Mouse (Mus musculus) natural killer cell, adult 2 months (primary cell): ENCODE data around the gene Sult2b1.

Source experiments
- DNase-seq, 2 experiments: peaks; one replicate each; pipeline ENCODE4 v3.0.0; 2022; ENCODE audit warnings: low spot score in 2 of 2

The Sult2b1 gene

DNA sequence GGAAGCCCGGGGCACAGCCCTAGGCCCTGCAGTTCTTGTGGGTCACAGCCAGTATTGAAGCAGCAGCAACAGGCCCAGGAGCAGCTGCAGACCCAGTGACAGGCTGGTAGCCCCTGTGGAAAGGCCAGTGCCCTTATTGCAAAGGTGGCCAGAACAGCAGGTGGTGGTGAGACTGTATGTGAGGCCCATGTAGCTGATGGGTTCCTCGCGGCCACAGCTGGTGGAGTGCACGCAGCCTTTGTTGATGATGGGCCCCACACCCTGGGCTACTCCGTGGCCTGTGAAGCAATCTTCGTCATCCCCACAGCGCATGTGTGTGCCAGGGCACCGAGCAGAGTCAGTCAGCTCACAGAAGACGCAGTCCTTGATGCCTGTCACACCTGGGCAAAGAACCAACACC lies 59.3 kb downstream of the Sult2b1 start:
- DNase-seq: no peak

- no peak for DNase-seq
Observed at GRCm38 (mm10) chr7:45723781-45724180, 60.7 kb downstream of the Sult2b1 start.

- no peak for DNase-seq
Observed at GRCm38 (mm10) chr7:45723301-45723700, 61.2 kb downstream of the Sult2b1 start.

GRCm38 (mm10) chr7:45722348-45722713 lies 62.1 kb downstream of the Sult2b1 start:
- no peak for DNase-seq

DNA sequence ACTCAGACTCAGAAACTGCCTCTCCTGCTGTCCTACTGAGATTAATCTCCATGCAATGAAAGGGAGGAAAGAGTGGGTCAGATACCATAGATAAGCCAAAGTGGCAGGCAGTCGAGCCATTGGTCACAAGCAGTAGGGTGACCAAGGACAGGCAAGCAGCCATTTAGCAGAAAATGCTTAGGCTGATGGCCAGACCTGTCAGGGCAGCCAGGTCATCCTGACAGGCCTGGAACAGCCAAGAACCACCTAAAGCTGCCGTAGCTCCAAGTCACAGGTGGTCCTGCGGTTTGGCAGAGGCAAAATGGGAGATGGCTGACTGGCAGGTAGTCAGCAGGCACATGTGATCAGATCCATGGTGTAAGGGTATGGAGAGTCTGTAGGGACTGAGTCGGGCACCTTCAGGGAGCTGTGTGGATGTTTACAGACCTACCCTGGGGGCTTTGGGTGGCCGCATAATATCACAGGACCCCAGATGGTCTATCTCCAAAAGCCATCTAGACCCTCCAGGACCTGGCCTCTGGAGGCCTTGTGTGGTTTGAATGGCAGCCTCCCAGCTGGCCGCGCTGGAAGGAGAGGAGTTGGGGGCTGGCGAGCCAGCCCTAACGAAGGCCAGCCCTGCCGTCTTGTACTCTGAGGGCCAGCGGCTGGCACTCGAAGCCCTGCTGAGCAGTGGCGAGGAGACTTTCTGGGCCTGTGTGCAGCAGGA lies 62.7 kb downstream of the Sult2b1 start:
- DNase-seq: no peak

GRCm38 (mm10) chr7:45721234-45721571 lies 63.3 kb downstream of the Sult2b1 start:
- no peak for DNase-seq

- no peak for DNase-seq
Observed at GRCm38 (mm10) chr7:45720413-45721233, 63.8 kb downstream of the Sult2b1 start, which contains the start of gene Fam83e. Gene Fam83e (plus strand): TSS chr7:45721212.

DNA sequence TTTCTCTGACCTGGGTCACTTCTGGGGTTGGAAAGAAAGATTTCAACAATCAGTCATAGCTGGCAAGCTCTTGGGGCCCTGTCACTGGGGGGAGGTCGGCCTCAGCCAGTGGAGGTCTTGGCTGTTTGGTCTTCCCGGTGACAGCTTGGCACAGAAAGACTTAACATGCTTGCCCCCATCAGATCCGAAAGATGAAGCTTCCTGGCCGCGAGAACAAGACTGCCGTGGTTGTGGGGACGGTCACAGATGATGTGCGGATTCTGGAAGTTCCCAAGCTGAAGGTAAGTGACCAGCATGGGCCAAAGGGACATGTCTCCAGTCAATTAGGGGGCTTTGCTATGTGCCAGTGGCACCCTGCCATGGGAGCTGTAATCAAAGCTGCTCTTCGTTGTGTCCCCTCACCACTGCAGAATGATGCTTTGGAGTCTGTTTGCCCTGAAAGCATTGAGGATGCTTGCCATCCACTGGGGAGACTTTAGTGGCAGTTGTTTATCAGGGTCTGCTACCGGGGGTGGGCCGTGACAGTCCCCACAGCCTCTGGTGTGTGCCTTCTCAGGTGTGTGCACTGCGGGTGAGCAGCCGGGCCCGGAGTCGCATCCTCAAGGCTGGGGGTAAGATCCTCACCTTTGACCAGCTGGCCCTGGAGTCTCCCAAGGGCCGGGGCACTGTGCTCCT lies 64.6 kb downstream of the Sult2b1 start:
- no peak for DNase-seq

GRCm38 (mm10) chr7:45719180-45719579 lies 65.3 kb downstream of the Sult2b1 start:
- DNase-seq: no peak

GRCm38 (mm10) chr7:45718331-45718730 lies 66.1 kb downstream of the Sult2b1 start:
- DNase-seq: no peak

DNA sequence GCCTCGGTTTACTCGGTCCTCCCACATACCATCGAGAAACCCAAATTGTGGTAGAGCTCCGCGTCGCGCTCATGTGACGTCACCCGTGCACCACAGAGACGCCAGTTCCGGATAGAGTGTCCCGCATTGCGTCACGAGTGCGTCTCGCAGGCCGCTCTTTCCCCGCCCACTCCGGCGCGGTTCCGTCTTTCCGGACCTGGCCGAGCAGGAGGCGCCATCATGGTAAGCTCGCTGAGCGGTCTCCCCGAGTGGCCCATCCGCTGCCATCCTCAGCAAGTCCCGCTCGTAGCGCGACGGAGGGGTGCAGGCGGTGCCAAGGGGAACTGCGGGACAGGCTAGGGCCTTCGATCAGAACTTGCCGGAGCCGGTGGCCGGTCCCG lies 66.6 kb downstream of the Sult2b1 start, which contains the start of gene Sphk2:
Gene Sphk2, minus strand, starts transcription at position 85 of the 380 bp plus-strand sequence.
- DNase-seq: peak; percentile 97 to 98

- DNase-seq: no peak
Observed at GRCm38 (mm10) chr7:45716952-45717917, 67.2 kb downstream of the Sult2b1 start.

GRCm38 (mm10) chr7:45716460-45716857 lies 68.0 kb downstream of the Sult2b1 start:
- DNase-seq: no peak

- no peak for DNase-seq
Observed at GRCm38 (mm10) chr7:45715741-45716459, 68.6 kb downstream of the Sult2b1 start.

GRCm38 (mm10) chr7:45715090-45715708 lies 69.3 kb downstream of the Sult2b1 start, which contains the start of gene Rpl18:
Gene Rpl18 (plus strand): TSS chr7:45715457.
- peak; percentile 95 to 97 for DNase-seq

DNA sequence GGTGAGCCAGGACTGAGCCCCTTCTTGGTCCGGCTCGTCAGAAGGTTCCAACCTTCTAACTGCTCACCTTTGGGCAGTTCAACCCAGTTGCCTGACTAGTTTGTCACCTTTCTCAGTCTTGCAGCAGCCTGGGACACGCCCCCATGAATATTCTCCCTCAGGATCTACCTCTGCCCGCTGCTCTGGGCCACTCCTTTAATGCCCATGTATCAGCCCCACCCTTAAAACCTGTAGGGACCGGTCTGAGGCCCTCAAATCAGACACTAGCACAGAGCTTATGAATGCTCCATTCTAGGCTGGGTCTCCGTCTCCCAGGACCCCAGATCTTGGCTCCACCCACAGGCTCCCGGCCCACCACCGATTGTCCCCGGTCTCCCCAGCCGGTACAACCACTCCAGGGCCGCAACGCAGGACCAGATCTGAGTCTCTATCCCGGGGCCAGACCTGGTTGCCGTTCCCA lies 69.8 kb downstream of the Sult2b1 start:
- DNase-seq: no peak

DNA sequence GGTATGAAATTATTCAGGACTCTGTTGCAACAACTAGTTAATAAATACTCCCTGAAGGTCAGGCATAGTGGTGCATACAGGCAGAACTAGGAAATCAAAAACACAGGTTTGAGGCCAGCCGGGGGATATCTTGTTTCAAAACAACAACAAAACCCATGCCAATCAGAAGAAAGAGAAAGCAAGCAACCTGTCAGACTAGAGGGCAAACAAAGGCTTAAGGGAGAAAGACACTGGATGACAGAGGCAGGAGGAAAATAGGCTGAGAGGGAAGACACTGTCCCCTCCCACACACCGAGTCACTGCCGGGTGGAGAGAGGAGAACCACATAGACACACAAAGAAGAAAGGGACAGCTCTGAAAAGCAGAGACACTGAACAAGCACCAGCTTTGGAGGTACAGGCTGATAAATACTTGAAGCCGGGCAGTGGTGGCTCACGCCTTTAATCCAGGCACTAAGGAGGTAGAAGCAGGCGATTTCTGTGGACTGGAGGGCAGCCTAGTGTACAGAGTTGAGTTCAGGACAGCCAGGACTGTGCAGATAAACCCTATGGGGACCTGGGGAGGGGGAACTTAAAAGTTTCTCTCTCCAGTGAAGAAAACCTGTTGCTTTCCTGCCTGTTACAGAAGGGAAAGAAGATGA lies 70.5 kb downstream of the Sult2b1 start:
- DNase-seq: no peak

GRCm38 (mm10) chr7:45713396-45713795 lies 71.1 kb downstream of the Sult2b1 start:
- no peak for DNase-seq

DNA sequence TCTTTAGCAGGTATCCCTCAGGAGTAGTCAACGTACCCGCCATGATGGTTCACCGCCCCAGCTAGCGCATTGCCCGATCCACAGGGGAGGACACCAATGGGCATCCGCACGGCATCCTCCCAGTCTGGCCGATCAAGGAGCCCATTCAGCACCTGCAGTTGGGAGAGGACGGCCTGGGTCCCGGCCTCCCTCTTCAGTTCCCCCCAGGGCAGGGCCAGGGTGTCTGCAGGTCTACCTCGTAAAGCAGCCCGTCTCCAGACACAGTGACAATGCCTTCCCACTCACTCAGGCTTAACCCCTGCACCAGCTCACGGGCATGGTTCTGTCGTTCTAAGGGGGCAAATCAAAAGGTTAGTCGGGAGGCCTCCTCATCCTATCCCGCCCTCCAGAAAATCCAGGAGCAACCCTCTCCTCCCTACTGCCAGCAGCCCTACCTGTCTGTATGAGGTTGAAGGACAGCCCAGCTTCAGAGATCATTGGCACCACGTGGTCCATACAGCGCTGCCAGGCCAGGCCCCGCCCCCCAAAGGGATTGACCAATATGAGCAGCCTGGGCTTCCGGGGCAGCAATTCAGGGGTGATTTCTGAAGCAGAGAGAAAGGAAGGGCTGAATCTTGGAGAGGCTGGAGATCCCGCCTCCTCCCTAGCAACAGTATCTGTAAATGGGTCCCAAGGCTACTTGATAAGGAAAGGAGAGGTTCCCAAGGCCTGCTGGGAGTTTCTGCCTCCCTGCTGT lies 72.3 kb downstream of the Sult2b1 start:
- no peak for DNase-seq
